ENCODE assay signal across 12 mouse cellular contexts in genomic region chr4:51519281-51519680, GRCm38 (mm10).
"Had no signal": no experiment of that assay in that cellular context is flagged by ENCODE, and none has a peak within 500 bp of the region (broad histone marks: within the 10 kb centered on the region; RNA-seq: fewer than 3 reads in every experiment).

No protein-coding gene starts in this region.

- H3K4me1 ChIP-seq: kidney, embryonic 15.5 days; liver, embryonic 13.5 days; lung, embryonic 15.5 days; midbrain, embryonic 12.5 days; stomach, embryonic 15.5 days had no signal

- H3K27me3 ChIP-seq: kidney, embryonic 15.5 days; liver, embryonic 13.5 days; lung, embryonic 15.5 days; midbrain, embryonic 12.5 days; stomach, embryonic 15.5 days had no signal

- H3K9ac ChIP-seq: kidney, embryonic 15.5 days; liver, embryonic 13.5 days; liver, postnatal 0 days; lung, embryonic 15.5 days; midbrain, embryonic 12.5 days; stomach, embryonic 15.5 days had no signal

- ATAC-seq: liver, postnatal 0 days had no signal

- DNase-seq: kidney, adult 2 months; kidney, postnatal 14 days; layer of hippocampus, postnatal 36 days; liver; liver, embryonic 13.5 days; liver, postnatal 0 days; thymus, adult 2 months; thymus, postnatal 25 days had no signal

- H3K4me3 ChIP-seq: kidney, embryonic 15.5 days; liver, embryonic 13.5 days; lung, embryonic 15.5 days; midbrain, embryonic 12.5 days; stomach, embryonic 15.5 days had no signal

- H3K27ac ChIP-seq: kidney, embryonic 15.5 days; liver, embryonic 13.5 days; lung, embryonic 15.5 days; midbrain, embryonic 12.5 days; stomach, embryonic 15.5 days had no signal

- H3K4me2 ChIP-seq: kidney, embryonic 15.5 days; liver, embryonic 13.5 days; lung, embryonic 15.5 days; midbrain, embryonic 12.5 days; stomach, embryonic 15.5 days had no signal

- H3K9me3 ChIP-seq: kidney, embryonic 15.5 days; liver, embryonic 13.5 days; lung, embryonic 15.5 days; midbrain, embryonic 12.5 days; stomach, embryonic 15.5 days had no signal

- H3K36me3 ChIP-seq: kidney, embryonic 15.5 days; liver, embryonic 13.5 days; lung, embryonic 15.5 days; midbrain, embryonic 12.5 days; stomach, embryonic 15.5 days had no signal
